Mouse (Mus musculus) G1E (cell line): ENCODE data around the gene Vmn2r124. TPM values are rescaled to one million over a fixed set of nuclear protein-coding genes. Genes with fewer than 3 reads are reported as not detected.
"Not testable (repeated sequence)": the region's sequence is repeated elsewhere in the genome, so short reads cannot be mapped to it uniquely, and the experiment has no call there.

Experiments
- ATAC-seq: 2 replicates; pipeline ENCODE4 v1.8.0; 2016; ENCODE audit warnings: mild to moderate bottlenecking; ENCODE audit not compliant: insufficient number of reproducible peaks, poor library complexity, low FRiP score, severe bottlenecking; ENCODE audit errors: extremely low read depth
- DNase-seq: peaks from one replicate; pipeline ENCODE4 v3.0.0; 2012; ENCODE audit warnings: low spot score
- H3K27me3 ChIP-seq: 2 replicates; pipeline ENCODE4 v1.6.1; 2012; ENCODE audit warnings: mild to moderate bottlenecking, low read length, inconsistent platforms; ENCODE audit not compliant: insufficient read depth
- H3K36me3 ChIP-seq: replicated peaks from 2 replicates; pipeline ENCODE3; 2012; ENCODE audit warnings: mild to moderate bottlenecking, inconsistent platforms
- H3K4me1 ChIP-seq: 2 replicates; pipeline ENCODE4 v1.6.1; 2012; ENCODE audit warnings: low read depth, low read length, inconsistent platforms, mixed read lengths; ENCODE audit not compliant: insufficient read depth
- H3K4me3 ChIP-seq: 2 replicates; pipeline ENCODE4 v1.5.1; 2012; ENCODE audit warnings: low read depth, mild to moderate bottlenecking, inconsistent platforms, low read length, moderate library complexity, mixed read lengths
- H3K9me3 ChIP-seq: replicated peaks from 2 replicates; pipeline ENCODE4 v1.6.1; 2012; ENCODE audit warnings: inconsistent platforms
- CTCF ChIP-seq: IDR thresholded peaks from 2 replicates; pipeline ENCODE4 v1.5.1; 2012; ENCODE audit warnings: low read depth, low read length, inconsistent platforms, mixed read lengths
- GATA1 ChIP-seq: IDR thresholded peaks from 2 replicates; pipeline ENCODE4 v1.6.1; 2012; ENCODE audit warnings: borderline replicate concordance, low read length, inconsistent platforms, mixed read lengths
- GATA2 ChIP-seq: IDR thresholded peaks from 2 replicates; pipeline ENCODE4 v1.6.1; 2012; ENCODE audit warnings: low read depth, low read length, inconsistent platforms, borderline replicate concordance
- POLR2AphosphoS5 ChIP-seq: IDR thresholded peaks from 2 replicates; pipeline ENCODE4 v1.6.1; 2012; ENCODE audit warnings: low read depth, low read length, inconsistent platforms; ENCODE audit not compliant: insufficient replicate concordance
- TAL1 ChIP-seq: conservative IDR thresholded peaks from 2 replicates; pipeline ENCODE4 v1.6.1; 2012; ENCODE audit warnings: low read depth, low read length, inconsistent platforms, mixed read lengths
- polyA plus RNA-seq: library from polyadenylated mRNA; stranded (reverse); fragments of >175 nt; gene quantifications from 2 replicates; pipeline ENCODE4 v1.2.3, GENCODE M21; 2012
- total RNA-seq, 2 experiments: library from RNA; stranded (forward) in 1 of 2; stranded (reverse) in 1 of 2; fragments of 200-1000 nt in 1 of 2; fragments of >200 nt in 1 of 2; fragmentation: Nextera tagmentation in 1 of 2; gene quantifications; 2 replicates each; pipeline ENCODE4 v1.2.3; 2014 to 2017

Vmn2r124 gene
- total RNA-seq (2014; fragmentation: Nextera tagmentation) (not detected in 2 replicates), total RNA-seq (2017) (0.06 and 0.16 TPM in 2 replicates), polyA plus RNA-seq (not detected in 2 replicates)

DNA sequence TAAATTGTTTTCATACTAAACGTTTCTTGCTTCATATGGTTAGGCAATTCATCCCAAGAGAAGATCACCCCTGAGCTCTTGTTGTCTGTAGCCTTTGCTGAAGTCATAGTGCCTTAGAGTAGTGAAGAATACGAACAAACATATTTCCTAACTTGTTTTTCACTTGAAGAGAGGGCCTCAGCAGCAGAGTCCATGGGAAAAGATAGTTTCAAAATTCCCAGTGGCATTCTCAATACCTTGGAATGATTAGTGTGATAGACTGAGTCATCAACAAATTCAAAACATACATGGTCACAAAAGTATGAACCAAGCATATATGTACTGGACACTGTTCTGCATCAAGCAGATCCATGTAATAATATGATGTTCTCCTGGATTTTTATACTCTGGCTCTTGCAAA lies at the start of gene Vmn2r124:
TSS of gene Vmn2r124 (plus strand) at position 301 of the 400 bp plus-strand sequence.
- H3K4me1 ChIP-seq, result no peaks in the 10 kb centered on the region
- TF ChIP-seq POLR2AphosphoS5 (no peak), CTCF (no peak), GATA2 (no peak), GATA1 (no peak), TAL1 (no peak)
- no peak for DNase-seq
- no peak within 1 kb of the TSS for H3K4me3 ChIP-seq
- H3K36me3 ChIP-seq, result no peaks in the 10 kb centered on the region
- H3K9me3 ChIP-seq, result no peaks in the 10 kb centered on the region
- ATAC-seq, result no peak
- no peaks in the 10 kb centered on the region for H3K27me3 ChIP-seq

DNA sequence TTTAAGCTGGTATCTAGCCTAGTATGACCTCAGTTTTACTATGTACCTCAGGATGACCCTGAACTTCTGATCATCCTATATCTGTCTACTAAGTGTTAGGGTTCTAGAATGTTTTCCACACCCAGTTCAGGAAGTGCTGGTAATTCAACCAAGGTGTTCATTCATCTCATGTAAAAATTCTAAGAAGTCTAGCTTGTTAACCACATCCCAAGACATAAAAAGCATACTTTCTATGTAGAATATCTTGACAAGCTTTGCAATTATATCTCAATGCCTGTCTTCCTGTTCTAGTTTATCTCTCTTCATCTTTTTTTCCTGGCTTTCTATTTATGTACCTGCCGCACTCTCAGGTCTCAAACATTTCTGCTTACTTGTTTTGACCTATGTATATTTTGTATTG lies 44.5 kb upstream of the Vmn2r124 start:
- Histone ChIP-seq H3K9me3 (no peaks in the 10 kb centered on the region), H3K27me3 (no peaks in the 10 kb centered on the region), H3K36me3 (no peaks in the 10 kb centered on the region), H3K4me3 (no peak overlapping the region), H3K4me1 (no peaks in the 10 kb centered on the region)
- ATAC-seq (no peak), DNase-seq (no peak)
- TF ChIP-seq GATA2, result no peak
- no peak for TF ChIP-seq CTCF
- TF ChIP-seq TAL1, result no peak
- TF ChIP-seq GATA1, result no peak
- no peak for TF ChIP-seq POLR2AphosphoS5

DNA sequence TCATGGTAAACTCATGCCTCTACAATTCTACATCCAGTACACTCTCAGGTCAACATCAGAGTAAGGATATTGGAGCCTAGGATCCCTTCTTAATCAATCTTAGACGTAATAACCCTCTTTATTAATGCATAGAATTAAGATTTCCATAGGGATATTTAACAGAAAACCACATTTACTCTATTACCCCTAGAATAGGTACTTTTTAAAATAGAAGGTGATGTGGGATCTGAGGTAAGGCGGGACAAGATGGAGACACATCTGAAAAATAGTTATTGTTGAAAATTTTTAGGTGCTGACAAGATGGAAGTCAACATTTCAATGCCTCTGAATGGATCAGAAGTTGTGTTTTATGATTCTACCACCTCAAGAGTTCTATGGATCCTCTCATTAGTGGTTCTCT lies 27.8 kb upstream of the Vmn2r124 start, which contains the start of gene Fpr-rs4:
TSS of gene Fpr-rs4 (plus strand) at position 301 of the 400 bp plus-strand sequence.
- ATAC-seq, result no peak
- TF ChIP-seq TAL1, result no peak
- no peak for TF ChIP-seq GATA1

DNA sequence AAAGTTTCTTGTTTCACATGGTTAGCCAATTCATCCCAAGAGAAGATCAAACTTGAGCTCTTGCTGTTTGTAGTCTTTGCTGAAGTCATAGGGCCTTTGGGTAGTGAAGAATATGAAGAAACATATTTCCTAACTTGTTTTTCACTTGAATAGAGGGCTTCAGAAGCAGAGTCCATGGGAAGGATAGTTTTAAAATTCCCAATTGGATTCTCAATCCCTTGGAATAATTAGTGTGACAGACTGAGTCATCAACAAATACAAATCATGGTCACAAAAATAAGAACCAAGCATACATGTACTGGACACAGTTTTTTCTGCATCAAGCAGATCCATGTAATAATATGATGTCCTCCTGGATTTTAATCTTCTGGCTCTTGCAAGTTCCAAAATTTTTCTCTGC lies 35.5 kb downstream of the Vmn2r124 start, which contains the start of gene Vmn2r91:
TSS of gene Vmn2r91 (plus strand) at position 301 of the 400 bp plus-strand sequence.
- not testable (repeated sequence) for H3K4me3 ChIP-seq, ATAC-seq, DNase-seq, H3K27me3 ChIP-seq, H3K9me3 ChIP-seq, H3K36me3 ChIP-seq, H3K4me1 ChIP-seq

More for the DNA sequence above, 27.8 kb upstream of the Vmn2r124 start, which contains the start of gene Fpr-rs4:
- Histone ChIP-seq H3K9me3 (no peaks in the 10 kb centered on the region), H3K4me1 (no peaks in the 10 kb centered on the region), H3K27me3 (no peaks in the 10 kb centered on the region), H3K36me3 (no peaks in the 10 kb centered on the region), H3K4me3 (no peak within 1 kb of the TSS)
- no peak for DNase-seq

DNA sequence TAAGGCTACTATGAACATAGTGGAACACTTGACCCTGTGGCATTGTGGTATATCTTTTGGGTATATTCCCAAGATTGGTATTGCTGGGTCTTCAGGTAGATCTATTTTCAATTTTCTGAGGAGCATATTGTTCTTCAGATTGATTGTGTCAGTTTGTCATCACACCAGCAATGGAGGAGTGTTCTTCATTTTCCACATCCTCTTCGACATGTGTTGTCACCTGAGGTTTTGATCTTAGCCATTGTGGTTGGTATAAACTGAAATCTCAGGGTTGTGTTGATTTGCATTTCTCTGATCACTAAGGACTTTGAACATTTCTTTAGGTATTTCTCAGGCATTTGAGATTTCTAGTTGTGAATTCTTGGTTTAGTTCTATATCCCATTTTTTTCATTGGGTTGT lies 46.4 kb downstream of the Vmn2r124 start:
- H3K27me3 ChIP-seq, H3K36me3 ChIP-seq, H3K4me1 ChIP-seq, H3K4me3 ChIP-seq, H3K9me3 ChIP-seq, DNase-seq, ATAC-seq: not testable (repeated sequence)

DNA sequence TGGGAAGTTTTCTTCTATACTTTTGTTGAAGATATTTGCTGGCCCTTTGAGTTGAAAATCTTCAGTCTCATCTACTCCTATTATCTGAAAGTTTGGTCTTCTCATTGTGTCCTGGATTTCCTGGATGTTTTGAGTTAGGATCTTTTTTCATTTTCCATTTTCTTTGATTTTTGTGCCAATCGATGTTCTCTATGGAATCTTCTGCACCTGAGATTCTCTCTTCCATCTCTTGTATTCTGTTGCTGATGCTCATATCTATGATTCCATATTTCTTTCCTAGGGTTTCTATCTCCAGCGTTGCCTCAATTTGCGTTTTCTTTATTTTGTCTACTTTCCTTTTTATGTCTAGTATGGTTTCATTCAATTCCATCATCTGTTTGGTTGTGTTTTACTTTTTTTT lies 53.0 kb downstream of the Vmn2r124 start:
- not testable (repeated sequence) for H3K36me3 ChIP-seq, ATAC-seq, H3K4me1 ChIP-seq, H3K27me3 ChIP-seq, DNase-seq, H3K4me3 ChIP-seq, H3K9me3 ChIP-seq

Other genes with a start within 250 kb of the Vmn2r124 start
- 19.9 and 32.0 TPM in 2 replicates for gene Spaca6, start 222.3 kb upstream of the Vmn2r124 start, total RNA-seq (2014; fragmentation: Nextera tagmentation)
- 2.4 and 4.5 TPM in 2 replicates for gene Spaca6, start 222.3 kb upstream of the Vmn2r124 start, total RNA-seq (2017)
- gene Spaca6, start 222.3 kb upstream of the Vmn2r124 start, polyA plus RNA-seq, result 5.5 and 6.4 TPM in 2 replicates
- not detected in 2 replicates for gene Has1, start 194.2 kb upstream of the Vmn2r124 start, total RNA-seq (2014; fragmentation: Nextera tagmentation)
- 0.33 TPM in 1 of 2 replicates, not detected in the other for gene Has1, start 194.2 kb upstream of the Vmn2r124 start, total RNA-seq (2017)
- gene Has1, start 194.2 kb upstream of the Vmn2r124 start, polyA plus RNA-seq, result not detected in 2 replicates
- gene Fpr1, start 165.5 kb upstream of the Vmn2r124 start, total RNA-seq (2014; fragmentation: Nextera tagmentation), result not detected in 2 replicates
- 0.27 TPM in 1 of 2 replicates, not detected in the other for gene Fpr1, start 165.5 kb upstream of the Vmn2r124 start, total RNA-seq (2017)
- not detected in 2 replicates for gene Fpr1, start 165.5 kb upstream of the Vmn2r124 start, polyA plus RNA-seq
- not detected in 2 replicates for gene Fpr2, start 161.6 kb upstream of the Vmn2r124 start, total RNA-seq (2014; fragmentation: Nextera tagmentation)
- 0.16 TPM in 1 of 2 replicates, not detected in the other for gene Fpr2, start 161.6 kb upstream of the Vmn2r124 start, total RNA-seq (2017)
- gene Fpr2, start 161.6 kb upstream of the Vmn2r124 start, polyA plus RNA-seq, result not detected in 2 replicates
- not detected in 2 replicates for gene Fpr3, start 161.6 kb upstream of the Vmn2r124 start, total RNA-seq (2014; fragmentation: Nextera tagmentation)
- gene Fpr3, start 161.6 kb upstream of the Vmn2r124 start, total RNA-seq (2017), result not detected in 2 replicates
- not detected in 2 replicates for gene Fpr3, start 161.6 kb upstream of the Vmn2r124 start, polyA plus RNA-seq
- not detected in 2 replicates for gene Fpr-rs4, start 27.7 kb upstream of the Vmn2r124 start, total RNA-seq (2014; fragmentation: Nextera tagmentation)
- gene Fpr-rs4, start 27.7 kb upstream of the Vmn2r124 start, total RNA-seq (2017), result 0.16 TPM in 1 of 2 replicates, not detected in the other
- gene Fpr-rs4, start 27.7 kb upstream of the Vmn2r124 start, polyA plus RNA-seq, result not detected in 2 replicates
- not detected in 2 replicates for gene Vmn2r91, start 35.6 kb downstream of the Vmn2r124 start, total RNA-seq (2014; fragmentation: Nextera tagmentation)
- gene Vmn2r91, start 35.6 kb downstream of the Vmn2r124 start, total RNA-seq (2017), result not detected in 2 replicates
- not detected in 2 replicates for gene Vmn2r91, start 35.6 kb downstream of the Vmn2r124 start, polyA plus RNA-seq
- gene Vmn2r92, start 102.5 kb downstream of the Vmn2r124 start, total RNA-seq (2014; fragmentation: Nextera tagmentation), result not detected in 2 replicates
- gene Vmn2r92, start 102.5 kb downstream of the Vmn2r124 start, total RNA-seq (2017), result 0.11 and 0.12 TPM in 2 replicates
- not detected in 2 replicates for gene Vmn2r92, start 102.5 kb downstream of the Vmn2r124 start, polyA plus RNA-seq
- not detected in 2 replicates for gene Vmn2r94, start 228.3 kb downstream of the Vmn2r124 start, total RNA-seq (2014; fragmentation: Nextera tagmentation)
- 0.12 and 0.22 TPM in 2 replicates for gene Vmn2r94, start 228.3 kb downstream of the Vmn2r124 start, total RNA-seq (2017)
- gene Vmn2r94, start 228.3 kb downstream of the Vmn2r124 start, polyA plus RNA-seq, result not detected in 2 replicates
- gene Vmn2r93, start 248.7 kb downstream of the Vmn2r124 start, total RNA-seq (2014; fragmentation: Nextera tagmentation), result not detected in 2 replicates
- gene Vmn2r93, start 248.7 kb downstream of the Vmn2r124 start, total RNA-seq (2017), result 0.06 and 0.16 TPM in 2 replicates
- gene Vmn2r93, start 248.7 kb downstream of the Vmn2r124 start, polyA plus RNA-seq, result not detected in 2 replicates